ENCODE assay signal across 25 mouse cellular contexts in genomic region chr3:101985634-101986033, GRCm38 (mm10). TPM values are rescaled to one million over a fixed set of nuclear protein-coding genes. Genes with fewer than 3 reads are reported as not detected.
"Had no signal": no experiment of that assay in that cellular context is flagged by ENCODE, and none has a peak within 500 bp of the region (broad histone marks: within the 10 kb centered on the region; RNA-seq: fewer than 3 reads in every experiment).

No protein-coding gene starts in this region.

- H3K4me2 ChIP-seq: limb, embryonic 13.5 days; liver, embryonic 12.5 days; liver, embryonic 15.5 days; lung, embryonic 15.5 days; midbrain, embryonic 15.5 days; neural tube, embryonic 12.5 days; neural tube, embryonic 15.5 days had no signal

- H3K9ac ChIP-seq: limb, embryonic 13.5 days; liver, embryonic 12.5 days; liver, embryonic 15.5 days; lung, embryonic 15.5 days; midbrain, embryonic 15.5 days; neural tube, embryonic 12.5 days; neural tube, embryonic 15.5 days had no signal

- H3K27ac ChIP-seq: layer of hippocampus, adult 2 months; limb, embryonic 10.5 days; limb, embryonic 13.5 days; liver, embryonic 12.5 days; liver, embryonic 15.5 days; lung, embryonic 15.5 days; midbrain, embryonic 10.5 days; midbrain, embryonic 15.5 days; neural tube, embryonic 12.5 days; neural tube, embryonic 15.5 days; stomach, postnatal 0 days had no signal

- H3K4me1 ChIP-seq: limb, embryonic 13.5 days; liver, embryonic 12.5 days; liver, embryonic 15.5 days; lung, embryonic 15.5 days; megakaryocyte, embryonic 14.5 days; midbrain, embryonic 15.5 days; neural tube, embryonic 12.5 days; neural tube, embryonic 15.5 days had no signal

- ATAC-seq: liver, embryonic 12.5 days; midbrain, embryonic 15.5 days had no signal

- H3K9me3 ChIP-seq: limb, embryonic 10.5 days; limb, embryonic 13.5 days; liver, embryonic 12.5 days; liver, embryonic 15.5 days; lung, embryonic 15.5 days; midbrain, embryonic 10.5 days; midbrain, embryonic 15.5 days; neural tube, embryonic 12.5 days; neural tube, embryonic 15.5 days had no signal

- H3K27me3 ChIP-seq: limb, embryonic 13.5 days; liver, embryonic 12.5 days; liver, embryonic 15.5 days; lung, embryonic 15.5 days; midbrain, embryonic 15.5 days; neural tube, embryonic 12.5 days; neural tube, embryonic 15.5 days had no signal

- H3K36me3 ChIP-seq: limb, embryonic 10.5 days; limb, embryonic 13.5 days; liver, embryonic 12.5 days; liver, embryonic 15.5 days; lung, embryonic 15.5 days; midbrain, embryonic 10.5 days; midbrain, embryonic 15.5 days; neural tube, embryonic 12.5 days; neural tube, embryonic 15.5 days had no signal

- DNase-seq: kidney, postnatal 25 days; layer of hippocampus, adult 9-11 months; liver; lung, adult 18-20 months; lung, postnatal 10 days; lung, postnatal 36 days; right cerebral cortex, adult 18-20 months; right cerebral cortex, postnatal 14 days; right cerebral cortex, postnatal 4 days; thymus, adult 2 months; thymus, postnatal 14 days; thymus, postnatal 4 days had no signal

- H3K4me3 ChIP-seq: layer of hippocampus, adult 2 months; limb, embryonic 10.5 days; limb, embryonic 13.5 days; liver, embryonic 12.5 days; liver, embryonic 15.5 days; lung, embryonic 15.5 days; megakaryocyte, embryonic 14.5 days; midbrain, embryonic 10.5 days; midbrain, embryonic 15.5 days; neural tube, embryonic 12.5 days; neural tube, embryonic 15.5 days had no signal

RNA-seq across cellular contexts. Expression of gene Nhlh2, which starts 24.2 kb away (rescaled TPM):
- polyA plus RNA-seq: liver, embryonic 12.5 days; liver, embryonic 15.5 days; stomach, embryonic 14.5 days; stomach, postnatal 0 days had no signal
